Mouse (Mus musculus): Measurements from ENCODE around the gene Kif22.

The Kif22 gene

DNA sequence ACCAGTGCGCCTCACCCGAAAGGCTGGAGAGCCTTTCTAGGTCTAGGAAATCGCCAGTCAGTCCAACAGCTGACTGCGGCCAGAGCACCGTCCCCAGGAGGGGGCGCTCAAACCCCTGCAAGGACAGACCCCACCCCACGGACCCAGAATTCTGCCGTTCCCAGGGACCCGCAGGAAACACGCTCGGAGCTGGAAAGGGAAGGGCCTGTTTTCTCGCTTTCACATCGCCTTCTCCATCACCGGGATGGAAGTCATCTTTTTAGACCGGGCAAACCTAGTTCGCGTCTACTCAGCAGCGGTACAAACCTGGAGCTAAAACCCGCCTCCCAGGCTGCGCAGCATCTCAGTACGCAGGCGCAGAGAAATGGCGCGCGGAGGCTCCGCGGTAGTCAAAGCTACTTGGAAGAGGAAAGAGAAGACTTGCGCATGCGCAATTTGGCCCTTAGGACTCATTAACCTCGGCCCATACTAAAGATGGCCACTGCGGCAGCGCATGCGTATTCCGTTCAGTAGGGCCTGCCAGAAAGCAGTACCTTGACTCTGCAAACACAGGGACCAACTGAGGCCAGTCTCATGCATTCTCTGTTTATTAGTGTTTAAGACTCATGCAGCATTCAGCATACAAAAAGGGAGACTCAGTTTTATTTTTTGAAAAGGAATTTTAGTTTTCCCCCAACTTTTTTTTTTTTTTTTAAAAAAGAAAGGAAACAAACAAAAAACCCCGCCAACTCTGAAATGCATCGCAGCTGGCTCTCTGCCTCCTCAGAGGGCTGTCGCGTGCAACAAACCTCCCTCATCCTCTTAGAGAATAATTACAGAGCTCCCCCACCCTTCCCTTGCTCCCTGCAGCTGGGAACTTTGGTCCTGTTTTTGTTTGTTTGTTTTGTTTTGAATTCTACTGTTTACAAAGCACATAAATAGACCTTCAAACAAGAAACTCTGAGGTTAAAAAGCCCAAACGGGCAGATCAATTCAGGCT is 25.0 kb downstream of the Kif22 start, which contains the start of gene Pagr1a:
Gene Pagr1a (minus strand): TSS at position 382 of the 979 bp plus-strand sequence.
- DNase-seq (ENCODE audit: low read depth, low spot score), result peak; percentile 100

DNA sequence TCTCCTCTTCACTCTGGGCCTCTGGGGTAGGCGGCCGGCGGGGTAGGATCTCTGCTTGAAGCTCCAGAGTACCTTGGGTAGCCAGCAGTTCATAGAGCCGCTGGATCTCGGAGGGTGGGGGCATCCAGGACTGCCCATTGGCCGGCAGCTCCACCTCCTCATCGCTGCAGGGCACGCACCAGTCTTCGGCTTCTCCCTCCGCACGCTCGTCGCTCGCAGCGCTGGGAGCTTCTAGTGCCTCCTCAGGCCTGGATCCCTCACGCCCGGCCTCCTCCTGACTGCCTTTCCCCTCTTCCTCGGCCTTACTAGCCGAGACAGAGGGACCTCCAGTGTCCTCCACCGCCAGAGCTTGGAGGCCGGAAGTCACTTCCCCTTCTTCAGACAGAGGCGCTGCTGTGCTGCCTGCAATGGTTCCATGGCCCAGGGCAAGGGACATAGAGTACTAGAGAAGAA is 25.8 kb downstream of the Kif22 start:
- no peak for DNase-seq (ENCODE audit: low read depth, low spot score)

DNA sequence TGATC is 26.0 kb downstream of the Kif22 start, which contains the start of gene Pagr1b:
Gene Pagr1b (minus strand): TSS at position 4 of the 5 bp plus-strand sequence.
- DNase-seq (ENCODE audit: low read depth, low spot score), result no peak

DNA sequence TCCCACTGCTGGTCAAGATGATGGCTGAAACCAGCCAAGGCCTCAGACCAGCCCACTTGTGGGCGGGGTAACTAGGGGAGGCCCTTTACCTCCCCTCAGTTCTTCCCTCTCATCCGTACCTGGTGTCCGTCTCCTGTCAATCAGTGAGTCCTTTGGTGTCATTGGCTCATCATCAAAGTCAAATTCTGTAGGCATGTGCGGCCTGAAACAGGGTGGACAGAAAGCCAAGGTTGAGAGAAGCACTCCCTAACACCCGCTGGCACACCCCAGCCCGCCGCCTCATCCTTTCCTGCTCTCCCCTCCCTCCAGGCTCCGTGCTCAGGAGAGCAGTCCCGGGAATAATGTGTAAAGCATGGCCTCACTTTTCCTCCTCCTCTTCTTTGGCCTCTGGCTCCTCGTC is 26.2 kb downstream of the Kif22 start:
- peak; percentile 35 for DNase-seq (ENCODE audit: low read depth, low spot score)

DNA sequence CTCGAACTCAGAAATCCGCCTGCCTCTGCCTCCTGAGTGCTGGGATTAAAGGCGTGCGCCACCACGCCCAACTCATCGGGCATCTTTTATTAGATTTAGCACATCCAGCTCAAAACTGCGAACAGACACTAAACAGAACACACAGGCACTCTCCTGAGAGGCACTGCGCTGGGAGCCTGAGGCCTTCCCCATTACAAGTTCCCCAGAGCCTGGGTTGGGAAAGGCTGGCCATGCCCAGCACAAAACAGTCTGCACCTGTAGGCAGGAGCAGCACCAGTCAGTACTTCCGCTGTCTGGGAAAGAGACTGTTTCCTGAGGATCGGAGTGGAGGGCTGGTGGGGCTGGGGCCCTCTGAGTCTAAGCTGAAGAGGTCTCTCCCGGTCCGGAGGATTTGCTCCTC is 27.3 kb downstream of the Kif22 start:
- no peak for DNase-seq (ENCODE audit: low read depth, low spot score)

DNA sequence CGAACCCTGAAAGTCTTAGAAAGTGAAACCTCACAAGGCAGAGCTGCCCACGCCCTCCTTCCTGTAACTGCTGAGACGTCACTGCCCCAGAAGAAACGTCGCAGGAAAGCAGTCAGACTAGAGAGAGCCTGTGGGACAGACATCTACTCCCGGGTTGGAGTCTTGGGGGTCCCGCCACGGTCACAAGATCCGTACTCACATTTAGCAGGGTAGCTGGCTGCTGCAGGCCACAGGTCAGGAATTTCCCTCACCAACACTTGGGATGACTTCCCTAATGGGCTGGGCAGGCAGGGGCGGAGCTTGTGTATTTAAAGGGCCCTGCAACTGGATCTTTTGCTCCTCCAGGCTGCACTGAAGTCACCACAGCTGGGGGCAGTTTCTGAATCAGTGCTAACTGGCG is 28.0 kb downstream of the Kif22 start, which contains the start of gene Mvp:
Gene Mvp (minus strand): TSS at position 302 of the 400 bp plus-strand sequence.
- DNase-seq (ENCODE audit: low read depth, low spot score), result peak; percentile 13

DNA sequence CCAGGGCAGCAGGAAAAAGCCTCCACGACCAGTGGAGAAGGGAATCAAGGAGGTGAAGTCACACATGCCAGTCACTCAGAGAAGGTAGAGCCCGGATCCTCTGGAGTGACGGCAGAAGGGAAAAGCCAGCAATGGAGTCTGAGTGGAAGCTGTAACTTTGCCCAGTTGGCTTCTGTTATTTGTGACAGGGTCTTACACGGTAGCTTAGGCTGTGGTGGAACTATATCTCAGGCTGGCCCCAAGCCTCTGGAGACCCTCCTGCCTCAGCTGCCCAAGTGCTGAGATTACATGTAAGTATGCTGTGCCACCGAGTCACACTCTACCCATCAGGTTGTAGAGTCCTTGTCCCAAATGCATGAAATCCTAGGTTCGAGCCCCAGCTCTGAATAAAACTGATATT is 28.9 kb downstream of the Kif22 start:
- no peak for DNase-seq (ENCODE audit: low read depth, low spot score)

DNA sequence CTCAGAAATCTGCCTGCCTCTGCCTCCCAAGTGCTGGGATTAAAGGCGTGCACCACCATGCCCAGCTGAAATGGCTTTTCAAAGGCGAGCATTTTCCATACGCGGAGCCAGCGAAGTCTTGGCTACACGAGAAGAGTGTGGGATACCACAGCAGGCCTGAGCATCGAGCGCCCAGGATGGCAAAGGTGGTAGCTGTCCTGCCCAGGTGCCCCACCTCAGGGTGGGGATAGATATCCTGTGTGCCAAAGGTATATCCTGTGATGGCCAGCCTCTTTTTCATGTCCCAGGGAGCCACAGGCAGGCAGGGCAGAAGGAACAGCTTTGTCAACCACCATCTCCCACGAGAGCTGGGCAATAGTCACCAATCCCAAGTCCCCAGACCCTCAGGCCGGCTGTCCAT is 29.4 kb downstream of the Kif22 start:
- no peak for DNase-seq (ENCODE audit: low read depth, low spot score)

DNA sequence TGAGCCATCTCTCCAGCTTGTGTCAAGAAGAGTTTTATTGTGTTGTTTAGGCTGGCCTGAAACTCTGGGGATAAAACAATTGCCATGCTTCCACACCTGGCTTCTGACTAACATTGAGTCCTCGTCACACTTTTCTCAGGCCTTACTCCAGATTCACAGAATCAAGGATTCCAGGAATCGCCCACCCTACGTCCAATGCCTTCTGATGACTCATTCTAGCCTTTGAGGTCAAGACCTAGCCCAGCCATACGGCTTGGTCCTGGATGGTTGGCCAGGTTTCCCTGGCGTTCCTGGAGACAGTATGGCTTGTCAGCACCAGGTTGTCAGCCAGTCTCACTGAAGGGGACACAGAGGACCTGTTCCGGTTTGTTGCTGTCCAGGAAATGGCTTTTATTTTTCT is 29.9 kb downstream of the Kif22 start:
- no peak for DNase-seq (ENCODE audit: low read depth, low spot score)

DNA sequence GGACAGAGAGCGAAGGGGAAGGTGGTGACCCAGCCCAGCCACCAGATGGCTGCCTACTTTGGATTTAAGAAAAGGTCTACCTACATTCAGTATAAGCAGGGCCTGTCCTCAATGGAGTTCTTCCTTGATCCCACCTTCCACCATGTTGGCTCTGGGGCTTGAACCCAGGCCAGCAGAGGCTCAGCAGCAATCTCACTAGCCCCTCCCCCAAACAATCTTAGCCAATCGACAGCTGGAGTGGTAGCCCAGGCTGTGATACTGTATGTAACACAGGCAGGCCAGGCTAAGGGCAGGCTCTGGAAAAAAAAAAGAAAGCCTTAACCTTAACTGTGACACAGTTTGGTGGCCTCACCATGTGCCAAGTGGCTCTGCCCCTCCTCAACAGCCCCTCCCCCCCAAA is 30.6 kb downstream of the Kif22 start:
- no peak for DNase-seq (ENCODE audit: low read depth, low spot score)

DNA sequence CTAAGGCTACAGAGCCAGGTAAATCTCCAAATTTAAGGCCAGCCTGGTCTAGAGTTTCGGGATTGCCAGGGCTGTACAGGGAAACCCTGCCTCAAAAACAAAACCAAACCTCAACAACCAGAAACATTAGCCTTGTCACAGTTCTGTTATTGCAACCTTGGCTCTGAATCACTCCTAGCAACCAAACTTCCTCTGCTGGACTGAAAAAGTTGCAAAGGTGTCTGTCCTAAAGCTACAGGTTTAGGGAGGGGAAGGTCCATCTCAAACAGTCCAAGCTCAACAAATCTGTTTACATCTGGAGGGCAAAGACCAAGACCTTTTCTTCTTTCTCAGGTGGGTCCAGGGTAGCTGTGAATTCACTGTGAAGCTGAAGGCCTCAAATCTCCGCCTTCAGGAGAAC is 31.2 kb downstream of the Kif22 start:
- no peak for DNase-seq (ENCODE audit: low read depth, low spot score)

DNA sequence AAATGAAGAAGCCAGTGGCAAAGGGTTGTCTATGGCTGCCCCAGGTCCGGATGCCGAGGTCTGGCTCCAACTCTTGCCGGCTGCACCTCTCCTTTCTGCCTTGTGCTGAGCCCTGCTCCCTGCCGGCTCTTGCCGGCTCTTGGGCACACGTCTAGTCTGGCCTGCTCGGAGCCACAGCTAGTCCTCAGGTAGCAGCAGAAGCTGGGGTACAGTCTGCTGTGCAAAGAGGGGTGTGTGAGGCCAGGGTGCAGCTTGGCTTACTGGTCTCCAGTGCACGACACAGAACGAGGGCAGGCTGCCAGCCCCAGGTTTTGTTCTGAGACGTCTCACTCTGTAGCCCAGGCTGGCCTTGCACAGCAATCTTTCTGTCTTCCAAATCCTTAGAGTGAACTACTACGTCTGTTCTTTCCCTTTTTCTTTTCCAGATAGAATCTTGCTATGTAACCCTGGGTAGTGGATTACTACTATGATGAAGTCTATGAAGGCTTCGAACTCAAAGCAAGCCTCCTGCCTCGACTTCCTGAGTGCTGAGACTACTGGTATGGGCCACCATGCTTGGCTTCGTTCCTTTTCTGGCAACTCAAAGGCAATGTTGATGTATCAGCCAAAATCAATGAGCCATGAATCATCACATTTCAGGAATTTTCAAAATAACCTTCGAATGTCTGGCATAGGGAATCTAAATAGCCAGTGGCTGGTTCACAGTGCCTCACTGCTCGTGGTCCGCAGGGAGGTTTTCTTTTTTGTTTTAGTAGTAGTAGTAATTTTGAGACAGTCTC is 32.8 kb downstream of the Kif22 start:
- DNase-seq (ENCODE audit: low read depth, low spot score), result no peak

DNA sequence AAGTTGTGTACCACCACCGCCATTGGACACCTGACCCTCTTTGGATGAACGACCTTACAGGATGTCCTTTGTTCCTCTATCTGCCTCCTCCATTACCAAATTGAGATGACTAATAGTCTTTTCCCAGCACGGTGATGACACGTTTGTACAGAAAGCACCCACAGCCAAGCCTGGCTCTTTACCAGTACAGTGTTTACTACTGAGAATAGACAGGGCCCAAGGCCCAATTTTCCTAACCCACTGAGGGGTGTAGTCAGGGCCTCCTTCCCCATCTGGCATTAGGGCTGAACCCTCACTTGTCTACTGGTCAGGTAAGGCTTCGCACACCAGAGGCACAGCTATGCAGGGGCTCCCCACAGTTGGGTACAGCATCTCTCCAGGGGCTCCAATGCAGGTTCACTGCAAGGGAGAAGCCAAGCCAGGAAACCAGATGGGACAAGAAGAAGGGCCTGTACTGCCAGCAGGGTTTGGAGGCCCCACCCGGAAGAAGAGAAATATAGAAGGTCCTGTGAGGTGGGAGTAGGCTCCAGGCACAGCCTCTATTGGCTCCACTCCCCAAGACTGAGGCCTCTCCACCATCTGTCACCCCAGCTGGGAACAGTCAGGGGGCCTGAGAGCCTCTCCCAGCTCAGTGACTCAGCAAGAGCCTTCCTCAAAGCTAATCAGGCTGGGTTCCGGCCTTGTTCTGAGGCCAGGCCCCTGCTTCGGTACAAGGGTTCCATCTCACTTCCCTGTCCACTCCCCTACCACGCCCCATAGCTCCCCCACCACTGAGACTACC is 33.8 kb downstream of the Kif22 start:
- no peak for DNase-seq (ENCODE audit: low read depth, low spot score)

DNA sequence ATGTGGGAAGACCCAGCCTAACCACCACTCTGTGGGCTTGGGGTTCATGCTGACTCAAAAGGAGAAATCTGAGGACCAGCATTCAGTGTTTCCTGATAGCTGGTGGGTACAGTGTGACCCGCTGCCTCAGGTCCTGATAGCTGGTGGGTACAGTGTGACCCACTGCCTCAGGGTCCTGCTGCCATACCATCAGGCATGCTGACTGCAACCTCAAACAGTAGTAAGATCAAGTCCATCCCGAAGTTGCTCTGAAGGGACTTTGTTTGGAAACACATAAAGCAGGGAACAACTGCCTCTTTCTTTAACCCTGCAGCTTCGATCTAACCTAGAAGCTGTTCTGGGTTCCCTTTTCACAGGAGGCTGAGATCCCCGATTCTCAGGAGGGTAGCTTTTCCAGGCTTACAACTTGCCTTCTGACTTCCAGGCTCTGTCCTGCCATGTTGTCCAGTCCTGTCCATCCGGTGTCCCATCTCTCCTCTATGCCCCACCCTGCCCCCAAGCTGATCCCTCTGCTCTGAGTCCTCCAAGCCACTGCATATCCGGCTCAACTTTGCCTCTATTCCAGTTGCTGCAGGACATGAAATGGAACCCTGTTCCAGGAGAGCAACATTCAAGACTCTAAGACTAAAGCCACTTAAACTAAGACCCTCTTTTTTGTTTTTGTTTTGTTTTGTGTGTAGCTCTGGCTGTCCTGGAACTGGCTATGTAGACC is 34.8 kb downstream of the Kif22 start:
- DNase-seq (ENCODE audit: low read depth, low spot score), result no peak

DNA sequence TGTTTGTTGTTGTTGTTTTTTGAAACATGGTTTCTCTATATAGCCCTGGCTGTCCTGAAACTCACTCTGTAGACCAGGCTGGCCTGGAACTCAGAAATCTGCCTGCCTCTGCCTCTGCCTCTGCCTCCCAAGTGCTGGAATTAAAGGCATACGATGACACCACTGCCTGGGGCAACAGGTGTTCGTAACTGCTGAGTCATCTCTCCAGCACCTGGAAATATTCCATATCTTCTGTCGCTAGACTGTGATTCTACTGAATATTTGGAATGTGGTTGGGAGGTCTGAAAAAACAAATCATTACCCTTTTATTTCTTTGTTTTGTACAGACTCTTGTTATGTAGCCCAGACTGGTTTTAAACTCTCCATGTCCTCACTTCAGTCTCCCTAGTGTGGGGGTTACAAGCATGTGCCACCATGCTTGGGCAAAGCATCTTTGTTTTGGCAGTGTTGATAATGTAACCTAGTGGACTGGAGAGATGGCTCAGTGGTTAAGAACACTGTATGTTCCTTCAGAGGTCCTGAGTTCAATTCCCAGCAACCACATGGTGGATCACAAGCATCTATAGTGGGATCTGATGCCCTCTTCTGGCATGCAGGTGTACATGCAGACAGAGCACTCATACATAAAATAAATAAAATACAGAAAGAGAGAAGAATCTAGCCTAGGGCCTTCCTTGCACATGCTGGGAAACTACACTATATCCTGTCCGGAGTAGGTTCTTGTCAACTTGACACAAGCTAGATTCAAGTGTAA is 38.0 kb downstream of the Kif22 start:
- DNase-seq (ENCODE audit: low read depth, low spot score), result no peak

DNA sequence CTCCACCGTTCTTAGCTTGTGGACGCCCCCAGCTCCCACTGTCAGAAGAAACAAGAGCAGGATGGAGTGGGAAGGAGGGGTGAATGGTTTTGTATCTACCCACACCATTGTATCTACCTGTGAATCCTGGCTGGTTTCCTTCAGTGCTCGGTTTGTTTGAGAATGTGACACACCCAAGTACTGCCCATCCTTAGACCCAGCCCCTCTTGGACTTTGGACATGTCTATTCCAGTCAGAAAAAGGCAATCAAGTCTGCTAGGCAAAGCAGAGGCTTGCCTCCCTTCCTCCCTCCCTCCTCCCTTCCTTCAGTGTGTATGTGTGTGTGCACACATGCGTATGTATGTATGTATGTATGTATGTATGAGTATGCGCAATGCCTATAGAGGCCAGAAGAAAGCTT is 38.7 kb downstream of the Kif22 start:
- no peak for DNase-seq (ENCODE audit: low read depth, low spot score)

DNA sequence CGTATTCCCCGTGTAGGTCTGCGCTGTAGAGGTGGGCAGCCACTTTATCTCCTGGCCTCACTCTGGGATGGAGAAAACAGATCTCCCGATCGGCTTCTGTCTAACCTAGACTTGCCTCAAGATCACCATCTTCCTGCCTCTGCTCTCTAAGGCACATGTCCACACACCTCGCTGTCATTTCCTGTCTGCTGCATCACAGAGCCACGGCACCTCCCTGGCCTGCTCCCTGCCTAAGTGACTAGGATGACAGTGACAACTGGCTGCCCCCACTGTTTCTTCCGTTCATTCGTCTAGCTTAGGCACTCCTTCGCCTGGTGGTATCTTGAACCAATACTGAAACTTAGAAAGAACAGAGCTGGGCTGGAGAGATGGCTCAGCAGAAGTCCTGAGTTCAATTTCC is 42.7 kb downstream of the Kif22 start:
- DNase-seq (ENCODE audit: low read depth, low spot score), result no peak

DNA sequence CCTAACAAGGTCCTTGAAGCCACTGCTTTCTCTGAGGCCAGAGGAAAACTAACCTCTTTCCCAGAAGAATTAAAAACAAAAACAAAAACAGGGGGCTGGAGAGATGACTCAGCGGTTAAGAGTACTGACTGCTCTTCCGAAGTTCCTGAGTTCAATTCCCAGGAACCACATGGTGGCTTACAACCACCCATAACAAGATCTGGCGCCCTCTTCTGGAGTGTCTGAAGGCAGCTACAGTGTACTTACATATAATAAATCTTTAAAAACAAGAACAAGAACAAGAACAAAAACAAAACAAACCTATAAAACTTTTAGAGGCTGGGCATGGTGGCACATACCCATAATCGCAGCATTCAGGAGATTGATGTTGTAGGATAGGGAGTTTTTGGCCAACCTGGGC is 45.8 kb downstream of the Kif22 start:
- DNase-seq (ENCODE audit: low read depth, low spot score), result no peak

DNA sequence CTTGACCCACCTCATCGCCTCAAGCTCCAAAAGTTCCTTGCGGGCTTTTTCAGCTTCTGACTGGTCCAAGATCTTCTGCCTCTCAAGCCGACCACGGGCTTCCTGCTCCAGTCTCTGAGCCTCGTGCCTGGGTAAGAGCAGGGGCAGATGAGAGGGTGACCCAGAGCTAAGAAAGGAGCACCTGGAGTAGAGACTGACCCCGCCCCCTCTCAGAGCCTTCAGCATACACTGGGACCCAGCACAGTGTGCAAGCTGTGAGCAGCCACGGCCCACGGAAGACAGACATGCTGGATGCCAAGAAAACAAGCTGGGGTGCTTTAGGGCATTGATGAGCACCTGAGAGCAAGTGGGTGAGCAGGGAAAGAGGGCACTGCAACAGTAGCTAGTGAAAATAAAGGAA is 53.5 kb downstream of the Kif22 start:
- DNase-seq (ENCODE audit: low read depth, low spot score), result no peak

DNA sequence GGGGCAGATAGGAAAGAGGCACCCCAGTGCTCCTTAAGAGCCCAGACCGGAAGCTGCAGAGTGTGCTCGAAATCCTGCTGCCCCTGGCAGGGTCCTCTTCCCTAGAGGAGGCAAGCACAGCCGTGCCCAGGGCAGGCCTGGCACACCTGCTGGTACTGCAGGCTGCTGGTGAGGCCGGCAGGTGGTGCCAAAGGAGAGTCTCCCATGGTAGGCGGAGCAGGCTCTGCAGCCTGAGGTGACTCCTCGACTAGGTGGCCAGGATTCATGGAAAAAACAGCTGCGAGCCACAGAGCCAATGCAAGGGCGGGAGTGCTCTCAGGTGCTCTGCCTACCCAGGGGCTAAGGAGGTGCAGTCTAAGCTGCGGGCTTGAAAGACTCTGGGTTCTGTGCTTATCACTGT is 56.0 kb downstream of the Kif22 start:
- no peak for DNase-seq (ENCODE audit: low read depth, low spot score)
